Mouse (Mus musculus): ENCODE results near the gene Ulk4. TPM values are rescaled to one million over a fixed set of nuclear protein-coding genes. Genes with fewer than 3 reads are reported as not detected.

Gene Ulk4
- total and polyA plus RNA-seq, 3 experiments: 26.6 to 31.1 TPM; not detected in 1

- Histone ChIP-seq H3K9me3 (replicated peaks; ENCODE audit: insufficient read depth, low read length) (no peaks in the 10 kb centered on the region), H3K9ac (ENCODE audit: control insufficient read depth, low read depth, low read length, poor library complexity, severe bottlenecking) (no peak overlapping the region), H3K27ac (ENCODE audit: control insufficient read depth, low read depth, low read length) (no peak overlapping the region), H3K79me2 (ENCODE audit: control insufficient read depth, insufficient read depth, low read length, poor library complexity) (no peaks in the 10 kb centered on the region), H3K4me3 (ENCODE audit: control insufficient read depth in 1 of 2, insufficient read depth in 1 of 2, low read depth in 2 of 2, low read length in 2 of 2) (no peak overlapping the region), H3K36me3 (ENCODE audit: control insufficient read depth in 1 of 2, insufficient read depth in 2 of 2, low read length in 2 of 2) (peaks cover 0 to 3% of the 10 kb centered on the region in 2 experiments; a peak in 2 of 4 replicates), H3K27me3 (ENCODE audit: control insufficient read depth in 1 of 2, insufficient read depth in 2 of 2, low read length in 2 of 2) (no peaks in the 10 kb centered on the region), H3K4me1 (ENCODE audit: control insufficient read depth in 1 of 2, insufficient read depth in 2 of 2, low read length in 2 of 2) (peaks cover 0 to 8% of the 10 kb centered on the region in 2 experiments; a peak in 3 of 4 replicates)
- no peak for DNase-seq (ENCODE audit: low read depth, low spot score)
- TF ChIP-seq RCOR1 (IDR thresholded peaks at IDR 0.05; ENCODE audit: low read depth, low read length) (no peak), SIN3A (IDR thresholded peaks at IDR 0.05; ENCODE audit: low read length) (no peak), BHLHE40 (IDR thresholded peaks at IDR 0.05; ENCODE audit: borderline replicate concordance, low read depth, low read length) (no peak), NELFE (IDR thresholded peaks at IDR 0.05; ENCODE audit: low read depth, low read length) (no peak), EP300 (IDR thresholded peaks at IDR 0.05; ENCODE audit: low read depth in 1 of 2, low read length in 2 of 2) (no peak), CHD2 (IDR thresholded peaks at IDR 0.05; ENCODE audit: low read length) (no peak), MEF2A (IDR thresholded peaks at IDR 0.05; ENCODE audit: extremely low read depth, insufficient replicate concordance, low read depth, low read length, poor library complexity, severe bottlenecking) (no peak), RAD21 (IDR thresholded peaks at IDR 0.05; ENCODE audit: low read depth, low read length) (no peak), TBP (IDR thresholded peaks at IDR 0.05; ENCODE audit: low read depth, low read length) (no peak), POLR2A (IDR thresholded peaks at IDR 0.05; ENCODE audit: control insufficient read depth in 1 of 2, insufficient read depth in 1 of 2, low read depth in 1 of 2, low read length in 2 of 2, poor library complexity in 1 of 2) (no peak), MAFK (IDR thresholded peaks at IDR 0.05; ENCODE audit: borderline replicate concordance, low read depth, low read length) (no peak), ZNF384 (IDR thresholded peaks at IDR 0.05; ENCODE audit: low read depth, low read length) (no peak), SMC3 (IDR thresholded peaks at IDR 0.05; ENCODE audit: low read depth, low read length) (no peak), ZKSCAN1 (IDR thresholded peaks at IDR 0.05; ENCODE audit: low read depth, low read length) (no peak), MXI1 (IDR thresholded peaks at IDR 0.05; ENCODE audit: low read depth, low read length) (no peak)
Observed at GRCm38 (mm10) chr9:121019932-121020331, 257.1 kb downstream of the Ulk4 start.

GRCm38 (mm10) chr9:121018524-121019315 is 258.3 kb downstream of the Ulk4 start:
- DNase-seq (ENCODE audit: low read depth, low spot score): peak; percentile 9
- Histone ChIP-seq H3K27me3 (ENCODE audit: control insufficient read depth in 1 of 2, insufficient read depth in 2 of 2, low read length in 2 of 2) (no peaks in the 10 kb centered on the region; a peak in 1 of 4 replicates), H3K36me3 (ENCODE audit: control insufficient read depth in 1 of 2, insufficient read depth in 2 of 2, low read length in 2 of 2) (peaks cover 0 to 3% of the 10 kb centered on the region in 2 experiments; a peak in 2 of 4 replicates), H3K4me1 (ENCODE audit: control insufficient read depth in 1 of 2, insufficient read depth in 2 of 2, low read length in 2 of 2) (peaks cover 0 to 8% of the 10 kb centered on the region in 2 experiments; a peak in 3 of 4 replicates), H3K9me3 (replicated peaks; ENCODE audit: insufficient read depth, low read length) (no peaks in the 10 kb centered on the region), H3K9ac (ENCODE audit: control insufficient read depth, low read depth, low read length, poor library complexity, severe bottlenecking) (no peak overlapping the region), H3K4me3 (ENCODE audit: control insufficient read depth in 1 of 2, insufficient read depth in 1 of 2, low read depth in 2 of 2, low read length in 2 of 2) (no peak overlapping the region), H3K27ac (ENCODE audit: control insufficient read depth, low read depth, low read length) (no peak overlapping the region), H3K79me2 (ENCODE audit: control insufficient read depth, insufficient read depth, low read length, poor library complexity) (no peaks in the 10 kb centered on the region)
- TF ChIP-seq NELFE (IDR thresholded peaks at IDR 0.05; ENCODE audit: low read depth, low read length) (no peak), CHD2 (IDR thresholded peaks at IDR 0.05; ENCODE audit: low read length) (no peak), EP300 (IDR thresholded peaks at IDR 0.05; ENCODE audit: low read depth in 1 of 2, low read length in 2 of 2) (peak; percentile 20 to 37; a peak in 1 of 4 replicates), BHLHE40 (IDR thresholded peaks at IDR 0.05; ENCODE audit: borderline replicate concordance, low read depth, low read length) (no peak), ETS1 (IDR thresholded peaks at IDR 0.05; ENCODE audit: low read depth, low read length) (no peak), MYB (IDR thresholded peaks at IDR 0.05; ENCODE audit: low read depth, low read length) (no peak), MEF2A (IDR thresholded peaks at IDR 0.05; ENCODE audit: extremely low read depth, insufficient replicate concordance, low read depth, low read length, poor library complexity, severe bottlenecking) (no peak), POLR2AphosphoS5 (IDR thresholded peaks at IDR 0.05; ENCODE audit: borderline replicate concordance, low read depth, low read length) (no peak), TAL1 (IDR thresholded peaks at IDR 0.05; ENCODE audit: low read length) (peak; percentile 74), NRF1 (IDR thresholded peaks at IDR 0.05; ENCODE audit: insufficient read depth, low read depth, low read length, poor library complexity, severe bottlenecking) (no peak), GATA1 (IDR thresholded peaks at IDR 0.05; ENCODE audit: low read depth, low read length) (peak; percentile 35; the same call in 1 of the 2 replicates), TCF12 (IDR thresholded peaks at IDR 0.05; ENCODE audit: low read depth, low read length) (peak; percentile 41; the same call in 1 of the 2 replicates), SIN3A (IDR thresholded peaks at IDR 0.05; ENCODE audit: low read length) (0 out of 2 replicates have a peak, but pooled peaks have one; percentile 17), MYC (IDR thresholded peaks at IDR 0.05; ENCODE audit: low read depth, low read length) (no peak)
